Mouse (Mus musculus): Measurements from ENCODE around the gene Slc22a18. TPM values are rescaled to one million over a fixed set of nuclear protein-coding genes. Genes with fewer than 3 reads are reported as not detected.

Slc22a18 gene
- total RNA-seq, 2 experiments from 2014 or later: 1.3 to 1.7 TPM

- ATAC-seq (ENCODE audit: poor library complexity, severe bottlenecking): no peak
Observed at GRCm38 (mm10) chr7:143462516-143462915, 11.0 kb upstream of the Slc22a18 start.

GRCm38 (mm10) chr7:143463865-143464415 is 9.6 kb upstream of the Slc22a18 start:
- peak; percentile 45 for ATAC-seq (ENCODE audit: poor library complexity, severe bottlenecking)

GRCm38 (mm10) chr7:143464811-143465560 is 8.6 kb upstream of the Slc22a18 start:
- no peak for ATAC-seq (ENCODE audit: poor library complexity, severe bottlenecking)

- peak; percentile 74 for ATAC-seq (ENCODE audit: poor library complexity, severe bottlenecking)
Observed at GRCm38 (mm10) chr7:143466099-143466677, 7.3 kb upstream of the Slc22a18 start.

- no peak for ATAC-seq (ENCODE audit: poor library complexity, severe bottlenecking)
Observed at GRCm38 (mm10) chr7:143467714-143468113, 5.8 kb upstream of the Slc22a18 start.

- ATAC-seq (ENCODE audit: poor library complexity, severe bottlenecking): peak; percentile 61
Observed at GRCm38 (mm10) chr7:143469946-143470345, 3.6 kb upstream of the Slc22a18 start.

GRCm38 (mm10) chr7:143474811-143475210 is 1.3 kb downstream of the Slc22a18 start:
- ATAC-seq (ENCODE audit: poor library complexity, severe bottlenecking): no peak

GRCm38 (mm10) chr7:143475876-143476275 is 2.3 kb downstream of the Slc22a18 start:
- no peak for ATAC-seq (ENCODE audit: poor library complexity, severe bottlenecking)

GRCm38 (mm10) chr7:143476702-143477335 is 3.3 kb downstream of the Slc22a18 start:
- no peak for ATAC-seq (ENCODE audit: poor library complexity, severe bottlenecking)

- no peak for ATAC-seq (ENCODE audit: poor library complexity, severe bottlenecking)
Observed at GRCm38 (mm10) chr7:143477800-143478199, 4.3 kb downstream of the Slc22a18 start.

GRCm38 (mm10) chr7:143480498-143480897 is 7.0 kb downstream of the Slc22a18 start:
- peak; percentile 72 for ATAC-seq (ENCODE audit: poor library complexity, severe bottlenecking)

GRCm38 (mm10) chr7:143481806-143482387 is 8.4 kb downstream of the Slc22a18 start:
- no peak for ATAC-seq (ENCODE audit: poor library complexity, severe bottlenecking)

- ATAC-seq (ENCODE audit: poor library complexity, severe bottlenecking): no peak
Observed at GRCm38 (mm10) chr7:143482541-143482940, 9.0 kb downstream of the Slc22a18 start.

GRCm38 (mm10) chr7:143489735-143490134 is 16.2 kb downstream of the Slc22a18 start:
- ATAC-seq (ENCODE audit: poor library complexity, severe bottlenecking): no peak

GRCm38 (mm10) chr7:143493616-143494126 is 20.1 kb downstream of the Slc22a18 start:
- ATAC-seq (ENCODE audit: poor library complexity, severe bottlenecking): no peak

GRCm38 (mm10) chr7:143495104-143495961 is 21.8 kb downstream of the Slc22a18 start:
- ATAC-seq (ENCODE audit: poor library complexity, severe bottlenecking): peak; percentile 43

GRCm38 (mm10) chr7:143498584-143498983 is 25.0 kb downstream of the Slc22a18 start:
- ATAC-seq (ENCODE audit: poor library complexity, severe bottlenecking): no peak

GRCm38 (mm10) chr7:143500912-143501311 is 27.4 kb downstream of the Slc22a18 start:
- ATAC-seq (ENCODE audit: poor library complexity, severe bottlenecking): no peak

- ATAC-seq (ENCODE audit: poor library complexity, severe bottlenecking): peak; percentile 38
Observed at GRCm38 (mm10) chr7:143501643-143502417, 28.3 kb downstream of the Slc22a18 start.
